ENCODE assay signal across 8 mouse cellular contexts in genomic region chr1:87640165-87640661, GRCm38 (mm10). TPM values are rescaled to one million over a fixed set of nuclear protein-coding genes. Genes with fewer than 3 reads are reported as not detected.
DNase-seq lines count a peak whose midpoint lies in the region; ATAC-seq and TF ChIP-seq lines count a peak whose summit lies in the region.

No protein-coding gene starts in this region.

- no peaks in the 10 kb centered on the region for H3K27me3 ChIP-seq in neural tube, embryonic 13.5 days
- no peaks in the 10 kb centered on the region for H3K27me3 ChIP-seq in intestine, embryonic 16.5 days (replicated peaks; ENCODE audit: control insufficient read depth, insufficient read depth, low read length)
- no peaks in the 10 kb centered on the region for H3K27me3 ChIP-seq in cerebellum, adult 2 months (ENCODE audit: control insufficient read depth, insufficient read depth, low read length)
- no peaks in the 10 kb centered on the region for H3K27me3 ChIP-seq in forebrain, embryonic 15.5 days

- DNase-seq in neural tube, embryonic 10.5 days (ENCODE audit: extremely low spot score, low spot score), result no peak
- DNase-seq in fibroblast of lung, adult 2 months (ENCODE audit: low read depth), result peak; percentile 35
- peak; percentile 81 to 83 for DNase-seq in lung, adult 18-20 months
- DNase-seq in urinary bladder, postnatal 14 days (ENCODE audit: low spot score), result no peak
- DNase-seq in cerebellum, adult 2 months, result no peak

- H3K4me1 ChIP-seq in neural tube, embryonic 13.5 days (replicated peaks), result no peaks in the 10 kb centered on the region
- H3K4me1 ChIP-seq in intestine, embryonic 16.5 days (ENCODE audit: control insufficient read depth, insufficient read depth, low read length), result no peaks in the 10 kb centered on the region
- no peaks in the 10 kb centered on the region for H3K4me1 ChIP-seq in cerebellum, adult 2 months (ENCODE audit: control insufficient read depth, insufficient read depth, low read length)
- no peaks in the 10 kb centered on the region for H3K4me1 ChIP-seq in forebrain, embryonic 15.5 days

- 76% methylated on average over 17 of the region's 17 CpGs for WGBS in neural tube, embryonic 13.5 days
- WGBS in intestine, embryonic 16.5 days, result 54% methylated on average over 17 of the region's 17 CpGs
- 60% methylated on average over 17 of the region's 17 CpGs for WGBS in cerebellum, adult 2 months
- 82% methylated on average over 17 of the region's 17 CpGs for WGBS in forebrain, embryonic 15.5 days

- H3K9me3 ChIP-seq in neural tube, embryonic 13.5 days, result no peaks in the 10 kb centered on the region
- H3K9me3 ChIP-seq in intestine, embryonic 16.5 days (ENCODE audit: control insufficient read depth, low read length), result no peaks in the 10 kb centered on the region
- H3K9me3 ChIP-seq in forebrain, embryonic 15.5 days, result no peaks in the 10 kb centered on the region

- no peak for TF ChIP-seq POLR2A in cerebellum, adult 2 months (IDR thresholded peaks at IDR 0.05; ENCODE audit: borderline replicate concordance, insufficient read depth, low read length)

- H3K4me2 ChIP-seq in neural tube, embryonic 13.5 days, result no peak overlapping the region
- no peak overlapping the region for H3K4me2 ChIP-seq in intestine, embryonic 16.5 days (ENCODE audit: low read depth, low read length)
- no peak overlapping the region for H3K4me2 ChIP-seq in forebrain, embryonic 15.5 days (replicated peaks)

- peak overlapping the region; percentile 52 for H3K27ac ChIP-seq in neural tube, embryonic 13.5 days (replicated peaks)
- peak overlapping the region; percentile 55 for H3K27ac ChIP-seq in intestine, embryonic 16.5 days (ENCODE audit: low read length)
- no peak overlapping the region for H3K27ac ChIP-seq in cerebellum, adult 2 months (ENCODE audit: insufficient read depth, low read length)
- no peak overlapping the region for H3K27ac ChIP-seq in forebrain, embryonic 15.5 days (replicated peaks)

- TF ChIP-seq CTCF in cerebellum, adult 2 months (IDR thresholded peaks at IDR 0.05; ENCODE audit: borderline replicate concordance, insufficient read depth, low read depth, low read length), result no peak

- no peak for ATAC-seq in neural tube, embryonic 13.5 days (ENCODE audit: low read depth)
- ATAC-seq in intestine, embryonic 16.5 days, result no peak
- ATAC-seq in forebrain, embryonic 15.5 days (replicated peaks), result no peak

- no peak overlapping the region for H3K4me3 ChIP-seq in neural tube, embryonic 13.5 days
- H3K4me3 ChIP-seq in intestine, embryonic 16.5 days (ENCODE audit: low read length), result no peak overlapping the region
- H3K4me3 ChIP-seq in cerebellum, adult 2 months (replicated peaks; ENCODE audit: insufficient read depth, low read depth, low read length), result no peak overlapping the region
- no peak overlapping the region for H3K4me3 ChIP-seq in forebrain, embryonic 15.5 days

- no peak overlapping the region for H3K9ac ChIP-seq in neural tube, embryonic 13.5 days
- H3K9ac ChIP-seq in intestine, embryonic 16.5 days (ENCODE audit: low read depth, low read length), result no peak overlapping the region
- H3K9ac ChIP-seq in forebrain, embryonic 15.5 days (replicated peaks), result no peak overlapping the region

- H3K36me3 ChIP-seq in neural tube, embryonic 13.5 days, result no peaks in the 10 kb centered on the region
- H3K36me3 ChIP-seq in intestine, embryonic 16.5 days (ENCODE audit: control insufficient read depth, insufficient read depth, low read length), result no peaks in the 10 kb centered on the region
- H3K36me3 ChIP-seq in forebrain, embryonic 15.5 days, result no peaks in the 10 kb centered on the region

RNA-seq across cellular contexts. Expression of gene Inpp5d, which starts 20.1 kb away (rescaled TPM):
- 3.6 and 7.0 TPM in 2 replicates for polyA plus RNA-seq in neural tube, embryonic 13.5 days (2015; fragmentation: Nextera tagmentation; extraction: Ambion mirVana)
- polyA plus RNA-seq in intestine, embryonic 16.5 days (2015; fragmentation: Nextera tagmentation; extraction: Ambion mirVana), result 3.4 and 5.3 TPM in 2 replicates
- 4.7 and 5.6 TPM in 2 replicates for polyA plus RNA-seq in cerebellum, adult 2 months (2012; rRNA removed)
- 3.9 and 5.1 TPM in 2 replicates for polyA plus RNA-seq in forebrain, embryonic 15.5 days (2015; fragmentation: Nextera tagmentation; extraction: Ambion mirVana)

Comparison
In these comparisons a context has a peak if more than half of its experiments do, and no peak if none do; other contexts are left out.
1. H3K27ac ChIP-seq: peak in neural tube, embryonic 13.5 days (single experiment) and intestine, embryonic 16.5 days (single experiment); none in cerebellum, adult 2 months (single experiment) and forebrain, embryonic 15.5 days (single experiment).
2. DNase-seq: peak in fibroblast of lung, adult 2 months (single experiment) and lung, adult 18-20 months (2 of 2); none in neural tube, embryonic 10.5 days (single experiment), urinary bladder, postnatal 14 days (single experiment) and cerebellum, adult 2 months (0 of 2).